Mouse (Mus musculus): ENCODE measurements around the gene Gm5286. TPM values are rescaled to one million over a fixed set of nuclear protein-coding genes. Genes with fewer than 3 reads are reported as not detected.
"Not testable (repeated sequence)": the region's sequence is repeated elsewhere in the genome, so short reads cannot be mapped to it uniquely, and the experiment has no call there.

Gene Gm5286
- polyA plus RNA-seq (2015; fragmentation: Nextera tagmentation; extraction: Ambion mirVana), result not detected in 2 replicates

- H3K4me1 ChIP-seq (ENCODE audit: control insufficient read depth, insufficient read depth, low read length); H3K27me3 ChIP-seq (ENCODE audit: control insufficient read depth, insufficient read depth, low read depth, low read length); H3K4me2 ChIP-seq (ENCODE audit: low read length); ATAC-seq; H3K27ac ChIP-seq (ENCODE audit: low read length); H3K36me3 ChIP-seq (ENCODE audit: control insufficient read depth, insufficient read depth, low read length); H3K4me3 ChIP-seq (ENCODE audit: low read depth, low read length); H3K9ac ChIP-seq (ENCODE audit: low read depth, low read length); H3K9me3 ChIP-seq (replicated peaks; ENCODE audit: control insufficient read depth, low read length, poor library complexity, severe bottlenecking): not testable (repeated sequence)
- WGBS, result 97% methylated on average over 1 of the region's 4 CpGs
These were observed at the start of gene Gm5286 for GRCm38 (mm10) chr3:94196414-94196813. Gene Gm5286 (plus strand): TSS chr3:94196714.

DNA sequence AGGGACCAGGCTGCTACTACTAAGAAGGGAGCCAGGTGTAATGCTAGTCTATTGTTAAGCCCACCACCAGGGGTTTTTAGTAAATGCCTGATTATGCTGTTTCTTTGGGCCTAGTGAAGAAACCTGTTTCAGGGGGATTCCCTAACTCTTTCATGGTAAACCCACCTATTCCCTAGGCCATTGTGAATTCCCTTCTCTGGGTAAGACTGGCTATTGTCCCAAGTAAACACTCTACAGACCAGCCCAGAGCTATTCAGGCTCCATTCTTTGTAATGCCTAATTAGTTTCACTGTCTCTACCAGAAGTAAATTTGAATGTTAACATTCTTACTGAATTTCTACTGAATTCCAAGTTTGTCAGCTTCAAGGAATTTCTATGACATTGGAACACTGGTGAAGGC is 29.2 kb upstream of the Gm5286 start:
- not testable (repeated sequence) for H3K36me3 ChIP-seq (ENCODE audit: control insufficient read depth, insufficient read depth, low read length); H3K9me3 ChIP-seq (replicated peaks; ENCODE audit: control insufficient read depth, low read length, poor library complexity, severe bottlenecking); H3K4me2 ChIP-seq (ENCODE audit: low read length); H3K27ac ChIP-seq (ENCODE audit: low read length); H3K4me3 ChIP-seq (ENCODE audit: low read depth, low read length); ATAC-seq; H3K9ac ChIP-seq (ENCODE audit: low read depth, low read length); H3K27me3 ChIP-seq (ENCODE audit: control insufficient read depth, insufficient read depth, low read depth, low read length); H3K4me1 ChIP-seq (ENCODE audit: control insufficient read depth, insufficient read depth, low read length)

GRCm38 (mm10) chr3:94178093-94178492 is 18.4 kb upstream of the Gm5286 start, which contains the start of gene Gm10696:
Gene Gm10696 (minus strand): TSS chr3:94178193.
- not testable (repeated sequence) for H3K9me3 ChIP-seq (replicated peaks; ENCODE audit: control insufficient read depth, low read length, poor library complexity, severe bottlenecking); H3K4me1 ChIP-seq (ENCODE audit: control insufficient read depth, insufficient read depth, low read length); H3K4me3 ChIP-seq (ENCODE audit: low read depth, low read length); H3K36me3 ChIP-seq (ENCODE audit: control insufficient read depth, insufficient read depth, low read length); H3K27me3 ChIP-seq (ENCODE audit: control insufficient read depth, insufficient read depth, low read depth, low read length); H3K27ac ChIP-seq (ENCODE audit: low read length); H3K4me2 ChIP-seq (ENCODE audit: low read length); ATAC-seq; H3K9ac ChIP-seq (ENCODE audit: low read depth, low read length)
- WGBS, result 80% methylated on average over 1 of the region's 1 CpGs

Other genes with a start within 250 kb of the Gm5286 start
- not detected in 2 replicates for gene Tdpoz5, start 235.4 kb upstream of the Gm5286 start, polyA plus RNA-seq (2015; fragmentation: Nextera tagmentation; extraction: Ambion mirVana)
- gene Gm9125, start 141.8 kb upstream of the Gm5286 start, polyA plus RNA-seq (2015; fragmentation: Nextera tagmentation; extraction: Ambion mirVana), result not detected in 2 replicates
- not detected in 2 replicates for gene Gm10697, start 124.1 kb upstream of the Gm5286 start, polyA plus RNA-seq (2015; fragmentation: Nextera tagmentation; extraction: Ambion mirVana)
- gene Gm10696, start 18.5 kb upstream of the Gm5286 start, polyA plus RNA-seq (2015; fragmentation: Nextera tagmentation; extraction: Ambion mirVana), result not detected in 2 replicates
- gene Gm4778, start 67.3 kb downstream of the Gm5286 start, polyA plus RNA-seq (2015; fragmentation: Nextera tagmentation; extraction: Ambion mirVana), result not detected in 2 replicates
- 61.8 and 68.6 TPM in 2 replicates for gene Them4, start 113.4 kb downstream of the Gm5286 start, polyA plus RNA-seq (2015; fragmentation: Nextera tagmentation; extraction: Ambion mirVana)
- gene Them5, start 145.4 kb downstream of the Gm5286 start, polyA plus RNA-seq (2015; fragmentation: Nextera tagmentation; extraction: Ambion mirVana), result not detected in 2 replicates
- 1.6 and 1.7 TPM in 2 replicates for gene C2cd4d, start 165.7 kb downstream of the Gm5286 start, polyA plus RNA-seq (2015; fragmentation: Nextera tagmentation; extraction: Ambion mirVana)
- 0.49 and 0.62 TPM in 2 replicates for gene Rorc, start 176.1 kb downstream of the Gm5286 start, polyA plus RNA-seq (2015; fragmentation: Nextera tagmentation; extraction: Ambion mirVana)
- 1.2 and 1.6 TPM in 2 replicates for gene Lingo4, start 201.8 kb downstream of the Gm5286 start, polyA plus RNA-seq (2015; fragmentation: Nextera tagmentation; extraction: Ambion mirVana)
- 50.7 and 54.9 TPM in 2 replicates for gene Tdrkh, start 216.6 kb downstream of the Gm5286 start, polyA plus RNA-seq (2015; fragmentation: Nextera tagmentation; extraction: Ambion mirVana)
- 55.1 and 56.5 TPM in 2 replicates for gene Mrpl9, start 246.6 kb downstream of the Gm5286 start, polyA plus RNA-seq (2015; fragmentation: Nextera tagmentation; extraction: Ambion mirVana)
- 1.5 TPM in 2 replicates for gene Oaz3, start 247.2 kb downstream of the Gm5286 start, polyA plus RNA-seq (2015; fragmentation: Nextera tagmentation; extraction: Ambion mirVana)